Mouse (Mus musculus) CH12.LX (cell line): ENCODE measurements at regions not wholly inside any gene's neighbourhood (a gene's known extent, or its start where the extent isn't known, plus 50 kb on each side); places are given as distances from the start of the nearest gene placed in this dataset.

Experiments used
- DNase-seq: peaks from one replicate; pipeline ENCODE4 v3.0.0-alpha.2; 2013; ENCODE audit errors: extremely low read depth
- H3K27ac ChIP-seq: 2 replicates; pipeline ENCODE4 v1.5.1; 2012; ENCODE audit warnings: low read depth, mild to moderate bottlenecking, control low read depth, moderate library complexity; ENCODE audit not compliant: insufficient read depth
- H3K27me3 ChIP-seq: replicated peaks from 2 replicates; pipeline ENCODE3; 2012; ENCODE audit warnings: inconsistent platforms
- H3K36me3 ChIP-seq, 2 experiments: replicated peaks in 1 of 2; 2 replicates each; pipeline versions ENCODE3 to v1.6.1; 2012; ENCODE audit warnings: inconsistent platforms in 1 of 2, low read length in 1 of 2, mild to moderate bottlenecking in 1 of 2, mixed read lengths in 1 of 2, moderate library complexity in 1 of 2; ENCODE audit not compliant: control insufficient read depth in 1 of 2, insufficient read depth in 1 of 2
- H3K4me1 ChIP-seq, 2 experiments: 2 replicates each; pipeline ENCODE4 v1.6.1; 2012; ENCODE audit warnings: inconsistent platforms in 1 of 2, moderate library complexity in 1 of 2; ENCODE audit not compliant: insufficient read depth in 2 of 2, control insufficient read depth in 1 of 2
- H3K4me2 ChIP-seq: 2 replicates; pipeline ENCODE4 v1.6.1; 2012; ENCODE audit warnings: low read depth, mild to moderate bottlenecking, control low read depth; ENCODE audit not compliant: poor library complexity, insufficient read depth, severe bottlenecking
- H3K4me3 ChIP-seq, 3 experiments: fragments of 150-350 bp in 1 of 3; sonication (generic) in 1 of 3; replicated peaks in 1 of 3; 2 replicates each; pipeline versions ENCODE3 to v1.5.1; 2011 to 2012; ENCODE audit warnings: low read depth in 2 of 3, low read length in 2 of 3, mild to moderate bottlenecking in 2 of 3, moderate library complexity in 2 of 3, control low read depth in 1 of 3, improper control_type of control experiment in 1 of 3, inconsistent platforms in 1 of 3, mixed read lengths in 1 of 3; ENCODE audit not compliant: poor library complexity in 1 of 3
- H3K79me2 ChIP-seq: replicated peaks from 2 replicates; pipeline ENCODE4 v1.6.1; 2012; ENCODE audit warnings: mild to moderate bottlenecking, moderate library complexity; ENCODE audit not compliant: control insufficient read depth, poor library complexity, insufficient read depth, severe bottlenecking; ENCODE audit errors: extremely low read depth
- H3K9ac ChIP-seq: 2 replicates; pipeline ENCODE4 v1.6.1; 2012; ENCODE audit warnings: low read depth, mild to moderate bottlenecking, control low read depth, moderate library complexity; ENCODE audit not compliant: insufficient read depth
- H3K9me3 ChIP-seq: replicated peaks from 2 replicates; pipeline ENCODE3; 2012; ENCODE audit warnings: low read length, inconsistent platforms, mixed read lengths
- BHLHE40 ChIP-seq: IDR thresholded peaks from 2 replicates; pipeline ENCODE4 v1.6.1; 2011; ENCODE audit warnings: mild to moderate bottlenecking, low read depth, low read length, improper control_type of control experiment
- CTCF ChIP-seq, 2 experiments: IDR thresholded peaks in 1 of 2; conservative IDR thresholded peaks in 1 of 2; 2 replicates each; pipeline ENCODE4 v1.5.1; 2011 to 2012; ENCODE audit warnings: low read depth in 2 of 2, low read length in 2 of 2, improper control_type of control experiment in 1 of 2, inconsistent platforms in 1 of 2, mild to moderate bottlenecking in 1 of 2, moderate library complexity in 1 of 2
- EP300 ChIP-seq: IDR thresholded peaks from 2 replicates; pipeline ENCODE4 v1.6.1; 2011; ENCODE audit warnings: low read length, improper control_type of control experiment
- ETS1 ChIP-seq: conservative IDR thresholded peaks from 2 replicates; pipeline ENCODE4 v1.6.1; 2012; ENCODE audit warnings: low read depth, mild to moderate bottlenecking, inconsistent platforms, low read length, improper control_type of control experiment, moderate library complexity
- JUN ChIP-seq: IDR thresholded peaks from 2 replicates; pipeline ENCODE4 v1.6.1; 2011; ENCODE audit warnings: low read depth, mild to moderate bottlenecking, low read length, improper control_type of control experiment, moderate library complexity; ENCODE audit not compliant: insufficient read depth
- KAT2A ChIP-seq: IDR thresholded peaks from 2 replicates; pipeline ENCODE4 v1.6.1; 2012; ENCODE audit warnings: low read length, improper control_type of control experiment, inconsistent platforms; ENCODE audit not compliant: insufficient replicate concordance
- MAX ChIP-seq: IDR thresholded peaks from 2 replicates; pipeline ENCODE4 v1.6.1; 2011; ENCODE audit warnings: low read length, improper control_type of control experiment
- MEF2A ChIP-seq: IDR thresholded peaks from 2 replicates; pipeline ENCODE4 v1.6.1; 2014; ENCODE audit warnings: low read depth, mild to moderate bottlenecking, inconsistent platforms, low read length, improper control_type of control experiment, borderline replicate concordance
- MYC ChIP-seq: IDR thresholded peaks from 2 replicates; pipeline ENCODE4 v1.6.1; 2011; ENCODE audit warnings: low read depth, mild to moderate bottlenecking, improper control_type of control experiment, low read length
- NELFE ChIP-seq: IDR thresholded peaks from 2 replicates; pipeline ENCODE4 v1.6.1; 2011; ENCODE audit warnings: low read depth, low read length, improper control_type of control experiment
- PAX5 ChIP-seq: IDR thresholded peaks from 2 replicates; pipeline ENCODE4 v1.6.1; 2012; ENCODE audit warnings: low read length, inconsistent platforms, mixed read lengths
- RCOR1 ChIP-seq: conservative IDR thresholded peaks from 2 replicates; pipeline ENCODE4 v1.6.1; 2012; ENCODE audit warnings: low read depth, mild to moderate bottlenecking, inconsistent platforms, low read length, improper control_type of control experiment
- TCF12 ChIP-seq: IDR thresholded peaks from 2 replicates; pipeline ENCODE4 v1.6.1; 2014; ENCODE audit warnings: low read depth, mild to moderate bottlenecking, inconsistent platforms, low read length, improper control_type of control experiment
- USF2 ChIP-seq: conservative IDR thresholded peaks from 2 replicates; pipeline ENCODE4 v1.6.1; 2011; ENCODE audit warnings: low read depth, low read length, improper control_type of control experiment
- ZC3H11A ChIP-seq: IDR thresholded peaks from 2 replicates; pipeline ENCODE4 v1.6.1; 2012; ENCODE audit warnings: low read depth, mild to moderate bottlenecking, inconsistent platforms, low read length, improper control_type of control experiment
- ZMIZ1 ChIP-seq: IDR thresholded peaks from 2 replicates; pipeline ENCODE4 v1.6.1; 2012; ENCODE audit warnings: low read depth, mild to moderate bottlenecking, inconsistent platforms, low read length, improper control_type of control experiment
- dilution Hi-C: fragments of 300-500 bp; cut with MboI; formaldehyde crosslinking; loops from 2 replicates; pipeline ENCODE4 v1.14.3; 2020; ENCODE audit warnings: low sequenced_read_pairs; ENCODE audit not compliant: extremely low pct_unique_long_range_greater_than_20kb, extremely low pct_ligation_motif_present
- in situ Hi-C: fragments of 300-500 bp; cut with MboI; formaldehyde crosslinking; loops from 3 replicates; pipeline ENCODE4 v1.14.3; 2019; ENCODE audit warnings: low sequenced_read_pairs, low pct_ligation_motif_present, low pct_unique_long_range_greater_than_20kb, mixed read lengths

- Histone ChIP-seq H3K4me1 (no peaks in the 10 kb centered on the region), H3K9me3 (peaks cover 65% of the 10 kb centered on the region), H3K9ac (no peak overlapping the region), H3K36me3 (no peaks in the 10 kb centered on the region), H3K79me2 (no peaks in the 10 kb centered on the region), H3K27me3 (no peaks in the 10 kb centered on the region), H3K4me2 (no peak overlapping the region), H3K4me3 (no peak overlapping the region), H3K27ac (no peak overlapping the region)
- no peak for TF ChIP-seq MYC
- TF ChIP-seq PAX5 = no peak
- no peak for TF ChIP-seq EP300
- no peak for TF ChIP-seq CTCF (conservative IDR thresholded peaks at IDR 0.05 in 1 of 2, IDR thresholded peaks at IDR 0.05 in 1 of 2; ENCODE audit: low read depth in 2 of 2, low read length in 2 of 2)
- no peak for TF ChIP-seq ZC3H11A
- no peak for TF ChIP-seq BHLHE40
- TF ChIP-seq MEF2A = no peak
- in situ Hi-C loops (no loop called here), dilution Hi-C loops (no loop called here)
- DNase-seq = no peak
Measured at GRCm38 (mm10) chr16:76549628-76550027, 176.0 kb upstream of the Nrip1 start.

- Histone ChIP-seq H3K36me3 (no peaks in the 10 kb centered on the region), H3K4me1 (no peaks in the 10 kb centered on the region), H3K9me3 (peaks cover 71% of the 10 kb centered on the region), H3K27ac (no peak overlapping the region), H3K27me3 (no peaks in the 10 kb centered on the region), H3K79me2 (no peaks in the 10 kb centered on the region), H3K4me2 (no peak overlapping the region), H3K9ac (no peak overlapping the region), H3K4me3 (no peak overlapping the region)
- TF ChIP-seq TCF12 (no peak), NELFE (no peak), JUN (no peak), MAX (no peak)
- dilution Hi-C loops (no loop called here), in situ Hi-C loops (no loop called here)
- no peak for DNase-seq
Measured at GRCm38 (mm10) chr16:76547087-76547486, 173.5 kb upstream of the Nrip1 start.

GRCm38 (mm10) chr16:76546632-76547031 is 173.0 kb upstream of the Nrip1 start:
- Histone ChIP-seq H3K27ac (no peak overlapping the region), H3K4me1 (no peaks in the 10 kb centered on the region), H3K9me3 (peaks cover 70% of the 10 kb centered on the region), H3K4me2 (no peak overlapping the region), H3K9ac (no peak overlapping the region), H3K4me3 (no peak overlapping the region), H3K27me3 (no peaks in the 10 kb centered on the region), H3K36me3 (no peaks in the 10 kb centered on the region), H3K79me2 (no peaks in the 10 kb centered on the region)
- in situ Hi-C loops = no loop called here
- no peak for TF ChIP-seq USF2
- TF ChIP-seq KAT2A = no peak
- no peak for TF ChIP-seq CTCF (conservative IDR thresholded peaks at IDR 0.05 in 1 of 2, IDR thresholded peaks at IDR 0.05 in 1 of 2; ENCODE audit: low read depth in 2 of 2, low read length in 2 of 2)
- no peak for TF ChIP-seq NELFE
- no peak for TF ChIP-seq ETS1
- TF ChIP-seq ZMIZ1 = no peak
- TF ChIP-seq RCOR1 = no peak
- no peak for TF ChIP-seq ZC3H11A
- no peak for DNase-seq
- dilution Hi-C loops = no loop called here
